Mouse (Mus musculus) E14TG2a.4 (cell line): Measurements from ENCODE around the gene Zfp266.
A peak's percentile ranks its signal among the peaks of the same experiment; 100 is the strongest.
"Not testable (repeated sequence)": the region's sequence is repeated elsewhere in the genome, so short reads cannot be mapped to it uniquely, and the experiment has no call there.

Experiments
- H3K27me3 ChIP-seq: 2 replicates; pipeline ENCODE4 v1.6.1; 2014; ENCODE audit warnings: low read length, control low read depth; ENCODE audit not compliant: insufficient read depth
- H3K36me3 ChIP-seq: 2 replicates; pipeline ENCODE4 v1.6.1; 2014; ENCODE audit warnings: low read length, control low read depth; ENCODE audit not compliant: insufficient read depth
- H3K4me1 ChIP-seq: replicated peaks from 2 replicates; pipeline ENCODE4 v1.6.1; 2014; ENCODE audit warnings: low read depth, low read length, control low read depth
- H3K4me3 ChIP-seq: replicated peaks from 2 replicates; pipeline ENCODE4 v1.5.1; 2014; ENCODE audit warnings: mild to moderate bottlenecking, low read length
- H3K9me3 ChIP-seq: 2 replicates; pipeline ENCODE4 v1.6.1; 2014; ENCODE audit warnings: low read length, control low read depth
- CTCF ChIP-seq: conservative IDR thresholded peaks from 2 replicates; pipeline ENCODE4 v1.5.1; 2014; ENCODE audit warnings: low read length
- NANOG ChIP-seq: IDR thresholded peaks from 2 replicates; pipeline ENCODE4 v1.6.1; 2014; ENCODE audit warnings: borderline replicate concordance, low read length, mixed read lengths
- POU5F1 ChIP-seq: IDR thresholded peaks from 2 replicates; pipeline ENCODE4 v1.6.1; 2014; ENCODE audit warnings: low read length, borderline replicate concordance

Zfp266 gene

DNA sequence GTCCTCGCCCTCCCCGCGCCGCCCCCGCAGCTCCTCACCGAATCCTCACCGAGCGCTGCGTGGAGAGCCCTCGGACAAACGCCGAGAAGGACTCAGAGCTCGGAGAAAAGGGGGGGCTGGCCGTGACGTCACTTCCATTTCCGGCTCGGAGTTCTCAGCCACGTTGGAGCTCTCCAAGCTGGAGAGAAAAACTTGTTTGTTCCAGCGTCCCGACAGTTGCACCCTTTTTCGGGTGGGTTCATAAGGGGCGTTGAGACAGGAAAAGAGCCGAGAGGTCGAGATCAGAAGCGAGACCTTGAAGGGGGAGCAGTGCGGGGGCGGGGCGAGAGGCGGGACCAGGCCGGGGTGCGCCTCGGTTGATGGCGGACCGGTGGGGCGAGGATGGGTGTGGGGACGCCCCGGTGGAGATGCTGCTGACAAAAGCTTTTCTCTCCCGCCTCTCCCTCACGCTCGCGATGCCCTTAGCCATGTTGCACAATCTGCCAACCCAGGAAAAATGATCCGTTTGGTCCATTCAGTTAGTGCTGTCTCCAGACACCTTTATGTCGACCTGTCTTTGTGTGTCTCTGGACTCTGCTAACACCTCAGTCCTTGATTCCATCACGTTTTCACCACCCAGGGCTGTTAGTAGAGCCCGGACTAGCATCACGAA lies at the start of gene Zfp266:
Gene Zfp266, minus strand, starts transcription at position 112 of the 652 bp plus-strand sequence.
- Histone ChIP-seq H3K4me1 (peaks cover 43% of the 10 kb centered on the region), H3K4me3 (peak within 1 kb of the TSS; percentile 95), H3K9me3 (no peaks in the 10 kb centered on the region), H3K36me3 (peaks cover 30% of the 10 kb centered on the region), H3K27me3 (no peaks in the 10 kb centered on the region)
- TF ChIP-seq NANOG (no peak), CTCF (no peak), POU5F1 (no peak)

DNA sequence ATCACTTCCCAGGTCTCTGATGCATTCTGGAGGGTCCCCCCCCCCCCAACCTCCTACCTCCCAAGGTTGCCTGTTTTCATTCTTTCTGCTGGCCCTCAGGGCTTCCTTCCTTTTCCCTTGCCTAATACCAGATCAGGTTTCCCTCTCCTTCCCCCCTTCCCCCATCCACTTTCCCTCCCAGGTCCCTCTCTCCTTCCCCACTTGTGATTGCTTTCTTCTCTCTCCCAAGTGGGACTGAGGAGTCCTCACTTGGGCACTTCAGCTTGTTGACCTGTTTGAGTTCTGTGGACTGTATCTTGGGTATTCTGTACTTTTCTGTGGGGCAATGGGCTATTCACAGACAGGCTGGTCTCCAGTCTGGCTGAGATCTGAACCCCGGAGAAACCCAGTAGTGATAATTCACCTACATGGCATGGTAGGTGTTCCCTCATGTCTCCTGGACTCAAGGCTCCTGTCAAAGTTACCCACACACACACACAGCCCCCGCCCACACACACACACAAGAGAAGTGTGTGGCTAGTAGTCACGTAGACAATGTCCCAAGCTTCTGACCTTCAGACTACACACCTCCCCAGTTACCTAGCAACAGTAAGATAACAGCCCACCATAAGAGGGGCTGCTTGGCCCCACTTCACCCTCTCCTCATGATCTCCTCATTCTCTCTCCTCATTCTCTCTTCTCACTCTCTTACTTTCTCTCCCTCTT lies 44.3 kb upstream of the Zfp266 start:
- not testable (repeated sequence) for H3K36me3 ChIP-seq, H3K9me3 ChIP-seq, H3K4me3 ChIP-seq, H3K27me3 ChIP-seq
- peaks cover 12% of the 10 kb centered on the region for H3K4me1 ChIP-seq

DNA sequence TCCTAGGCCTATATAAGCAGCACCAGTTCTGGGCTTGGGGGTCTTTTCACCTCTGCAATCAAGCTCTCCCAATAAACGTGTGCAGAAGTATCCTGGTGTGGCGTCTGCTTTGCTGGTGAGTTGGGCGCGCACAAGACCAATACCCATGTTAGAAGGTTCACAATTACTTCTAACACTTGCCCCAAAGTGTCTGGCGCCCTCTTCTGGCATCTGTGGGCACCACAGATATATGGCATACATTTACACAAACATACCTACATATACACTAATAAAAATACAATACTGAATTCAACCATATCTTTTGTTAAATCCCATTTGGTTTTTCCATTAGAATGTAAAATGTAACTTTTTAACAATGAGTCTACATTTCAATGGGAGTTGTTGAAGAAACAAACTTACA lies 41.0 kb upstream of the Zfp266 start:
- H3K27me3 ChIP-seq = no peaks in the 10 kb centered on the region
- peak; percentile 48 for TF ChIP-seq CTCF
- no peak for TF ChIP-seq POU5F1
- no peak overlapping the region for H3K4me3 ChIP-seq
- H3K4me1 ChIP-seq = 0 out of 2 replicates have a peak, but pooled peaks cover 5% of the 10 kb centered on the region
- peaks cover 14% of the 10 kb centered on the region for H3K9me3 ChIP-seq
- no peaks in the 10 kb centered on the region for H3K36me3 ChIP-seq

DNA sequence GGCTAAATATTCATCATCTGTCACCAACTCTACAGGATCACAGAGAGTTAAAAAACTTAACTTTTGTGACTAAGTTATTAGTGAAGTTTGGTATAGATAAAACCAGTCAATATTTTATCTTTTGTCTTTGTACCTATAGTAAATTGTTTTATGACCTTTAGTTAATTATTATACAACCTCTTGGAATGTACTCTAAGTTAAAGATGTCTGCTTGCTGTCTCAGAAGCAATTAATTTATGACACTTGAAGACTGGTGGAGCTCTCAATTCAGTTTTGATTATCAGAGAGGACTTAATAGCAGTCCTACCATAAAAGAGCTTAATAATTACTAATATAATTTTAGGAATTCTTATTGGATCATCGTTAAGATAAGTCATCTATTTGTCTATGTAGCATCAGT lies 31.5 kb upstream of the Zfp266 start:
- H3K9me3 ChIP-seq = no peaks in the 10 kb centered on the region
- no peaks in the 10 kb centered on the region for H3K36me3 ChIP-seq
- TF ChIP-seq POU5F1 = no peak
- no peak for TF ChIP-seq CTCF
- TF ChIP-seq NANOG = no peak
- no peak overlapping the region for H3K4me3 ChIP-seq
- H3K4me1 ChIP-seq = no peaks in the 10 kb centered on the region
- H3K27me3 ChIP-seq = peaks cover 4% of the 10 kb centered on the region; the same call in 1 of the 2 replicates

DNA sequence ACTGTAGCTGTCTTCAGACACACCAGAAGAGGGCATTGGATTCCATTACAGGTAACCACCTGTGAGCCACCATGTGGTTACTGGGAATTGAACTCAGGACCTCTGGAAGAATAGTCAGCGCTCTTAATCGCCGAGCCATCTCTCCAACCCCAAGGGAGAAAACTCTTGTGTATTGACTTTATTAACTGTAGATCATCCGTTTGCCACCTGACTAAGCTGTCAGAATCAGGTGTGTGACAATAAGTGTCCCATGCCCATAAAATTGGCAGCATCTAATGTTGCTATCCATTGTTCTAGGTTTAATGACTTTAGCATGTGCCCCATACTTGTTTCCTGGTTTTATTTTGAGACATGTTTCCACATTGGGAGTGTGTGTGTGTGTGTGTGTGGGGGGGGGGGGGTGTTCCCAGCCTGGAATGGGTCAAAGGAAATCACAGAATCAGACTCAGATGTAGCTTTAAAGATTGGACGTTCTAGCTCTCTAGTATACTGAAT lies 30.6 kb upstream of the Zfp266 start:
- H3K4me1 ChIP-seq = no peaks in the 10 kb centered on the region
- no peak overlapping the region for H3K4me3 ChIP-seq
- H3K36me3 ChIP-seq = no peaks in the 10 kb centered on the region
- no peaks in the 10 kb centered on the region for H3K9me3 ChIP-seq
- H3K27me3 ChIP-seq = peaks cover 4% of the 10 kb centered on the region; the same call in 1 of the 2 replicates
- TF ChIP-seq POU5F1 = no peak
- TF ChIP-seq CTCF = no peak

DNA sequence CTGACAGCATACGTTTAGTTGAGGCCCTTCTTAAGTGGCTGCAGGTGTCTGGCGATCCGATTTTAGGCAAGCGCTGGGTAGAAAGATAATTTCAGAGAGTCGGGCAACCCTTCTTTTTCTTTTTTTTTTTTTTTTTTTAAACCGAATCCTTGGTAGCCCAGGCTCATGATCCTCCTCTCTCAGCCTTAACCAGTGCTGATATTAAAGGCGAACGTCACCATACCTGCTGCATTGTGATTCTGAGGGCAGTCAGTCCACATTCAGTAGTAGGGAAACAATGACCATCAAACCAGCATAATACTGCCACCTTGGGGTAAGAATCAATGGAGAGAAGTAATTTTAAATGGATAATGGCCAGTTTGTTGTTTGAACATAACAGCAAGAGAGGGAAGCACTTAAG lies 23.9 kb upstream of the Zfp266 start:
- Histone ChIP-seq H3K4me1 (peaks cover 29% of the 10 kb centered on the region), H3K27me3 (no peaks in the 10 kb centered on the region), H3K4me3 (peak overlapping the region; percentile 83), H3K36me3 (no peaks in the 10 kb centered on the region), H3K9me3 (no peaks in the 10 kb centered on the region)
- TF ChIP-seq CTCF (peak; percentile 40), NANOG (no peak)

DNA sequence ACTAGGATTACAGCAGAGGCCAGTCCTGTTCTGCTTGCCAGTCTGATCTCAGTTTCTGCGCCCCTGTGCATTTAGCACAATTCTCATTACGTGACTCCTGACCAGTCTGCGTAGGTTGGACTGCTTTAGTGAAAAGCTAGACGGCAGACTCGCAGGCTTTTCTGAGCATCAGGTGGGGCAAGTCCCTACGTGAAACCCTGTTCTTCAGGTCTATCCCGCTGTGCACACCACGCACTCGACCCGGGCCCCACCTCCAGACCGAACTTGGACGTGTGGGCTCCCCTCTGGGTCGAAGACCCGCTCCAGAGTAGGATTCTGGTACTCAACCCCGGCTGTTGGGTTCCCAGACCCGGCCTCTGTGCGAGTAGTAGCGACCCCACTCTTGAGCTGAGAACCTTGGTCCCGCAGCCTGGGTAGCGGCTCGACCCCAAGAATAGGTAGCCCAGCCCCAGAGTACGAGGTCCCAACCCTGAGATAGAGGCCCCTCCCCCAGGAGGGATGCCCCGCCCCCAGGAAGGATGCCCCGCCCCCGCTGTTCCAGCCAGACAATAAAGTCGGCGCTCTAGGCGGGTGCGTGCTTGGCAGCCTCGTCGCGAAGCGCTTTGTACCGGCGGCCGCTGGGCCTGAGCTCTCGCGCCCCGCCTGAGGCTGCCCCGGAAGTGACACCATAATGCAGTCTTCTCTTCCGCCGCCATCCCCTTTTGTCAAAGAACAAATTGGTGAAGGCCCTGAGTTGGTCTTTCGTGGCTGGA lies 23.0 kb upstream of the Zfp266 start:
- Histone ChIP-seq H3K4me1 (peaks cover 29% of the 10 kb centered on the region), H3K4me3 (peak overlapping the region; percentile 83), H3K9me3 (no peaks in the 10 kb centered on the region), H3K36me3 (no peaks in the 10 kb centered on the region), H3K27me3 (peaks cover 1% of the 10 kb centered on the region; the same call in 1 of the 2 replicates)
- TF ChIP-seq NANOG = no peak
- TF ChIP-seq POU5F1 = no peak
- no peak for TF ChIP-seq CTCF

DNA sequence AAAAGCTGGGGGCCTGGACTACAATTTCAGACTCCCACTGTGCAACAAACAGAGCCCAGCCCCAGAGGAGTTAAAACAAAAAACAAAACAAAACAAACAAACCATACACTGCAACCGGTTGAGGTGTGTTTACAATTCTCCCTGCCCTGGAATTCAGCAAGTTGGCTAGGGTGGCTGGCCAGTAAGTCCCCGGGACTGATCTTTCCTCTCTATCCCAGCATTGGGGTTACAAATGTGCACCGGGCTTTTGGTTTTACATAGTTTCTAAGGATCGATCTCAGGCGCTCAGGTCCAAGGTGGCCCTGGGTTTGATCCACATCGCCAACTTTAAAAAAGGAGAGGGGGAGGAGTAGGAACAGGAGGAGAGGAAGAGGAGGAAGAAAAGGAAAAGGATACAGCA lies 22.3 kb upstream of the Zfp266 start:
- Histone ChIP-seq H3K36me3 (no peaks in the 10 kb centered on the region), H3K4me3 (peak overlapping the region; percentile 83), H3K27me3 (peaks cover 4% of the 10 kb centered on the region), H3K9me3 (no peaks in the 10 kb centered on the region), H3K4me1 (peaks cover 29% of the 10 kb centered on the region)
- TF ChIP-seq CTCF (no peak), NANOG (no peak), POU5F1 (no peak)
